Mouse (Mus musculus) layer of hippocampus, adult 8-10 months (tissue): ENCODE data around the gene Nsd2. TPM values are rescaled to one million over a fixed set of nuclear protein-coding genes. Genes with fewer than 3 reads are reported as not detected.
"Not testable (repeated sequence)": the region's sequence is repeated elsewhere in the genome, so short reads cannot be mapped to it uniquely, and the experiment has no call there.

Experiments
- DNase-seq, 2 experiments: peaks; one replicate each; pipeline ENCODE4 v3.0.0; 2022; ENCODE audit warnings: low spot score in 2 of 2
- microRNA-seq, 2 experiments: library from miRNA; unstranded; fragments of <30 nt; microRNA quantifications; one replicate each; pipeline ENCODE4 v1.2.0; 2022
- total RNA-seq, 4 experiments: library from RNA; stranded (reverse); gene quantifications; 2 replicates each; pipeline ENCODE4 v1.2.4; 2022

Gene Nsd2
- total RNA-seq, 4 experiments from 2014 or later: 106 to 126 (median 115) TPM

DNA sequence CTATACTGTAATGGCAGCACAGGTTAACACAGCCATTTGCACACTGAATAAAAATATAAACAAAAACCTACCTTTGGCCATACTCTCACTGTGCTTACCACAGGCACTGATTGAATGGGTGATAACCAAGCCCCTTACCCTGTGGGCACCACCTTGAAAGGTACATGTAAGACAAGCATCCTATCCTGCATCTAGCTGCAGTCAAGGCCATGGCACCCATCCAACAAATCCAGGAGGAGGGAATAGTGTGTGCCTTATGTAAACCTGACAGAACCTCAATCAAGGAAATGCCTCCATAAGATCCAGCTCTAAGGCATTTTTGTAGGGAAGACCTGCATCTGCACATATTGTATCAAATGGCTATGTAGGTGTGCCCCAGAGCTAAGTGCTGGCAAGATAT is 105.6 kb downstream of the Nsd2 start:
- DNase-seq: peak in 1 of 2 experiments; percentile 1

DNA sequence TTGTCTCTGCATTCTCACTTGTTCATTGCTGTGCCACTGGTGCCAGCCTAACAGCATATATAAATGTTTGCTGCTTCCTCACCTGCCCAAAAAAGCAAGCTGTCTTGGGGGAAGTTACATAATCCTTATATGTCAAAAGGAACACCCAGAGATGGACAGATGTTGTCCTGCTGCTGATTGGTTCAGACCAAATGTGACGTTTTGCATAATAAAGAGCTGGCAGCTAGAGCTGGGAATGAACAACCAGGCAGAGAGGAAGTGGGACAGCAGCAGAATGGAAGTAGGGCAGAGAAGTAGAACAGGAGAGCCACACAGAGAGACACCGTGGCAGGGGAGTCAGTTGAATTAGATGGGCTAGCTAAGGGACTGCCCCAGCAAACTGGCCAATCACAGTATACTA is 111.9 kb downstream of the Nsd2 start:
- DNase-seq: peak in 1 of 2 experiments; percentile 2

- no peak for DNase-seq
Measured at GRCm38 (mm10) chr5:33934081-33934480, 113.6 kb downstream of the Nsd2 start.

GRCm38 (mm10) chr5:33934877-33935276 is 114.4 kb downstream of the Nsd2 start:
- DNase-seq: peak in 1 of 2 experiments; percentile 1

GRCm38 (mm10) chr5:33935700-33936111 is 115.2 kb downstream of the Nsd2 start:
- DNase-seq: no peak

DNA sequence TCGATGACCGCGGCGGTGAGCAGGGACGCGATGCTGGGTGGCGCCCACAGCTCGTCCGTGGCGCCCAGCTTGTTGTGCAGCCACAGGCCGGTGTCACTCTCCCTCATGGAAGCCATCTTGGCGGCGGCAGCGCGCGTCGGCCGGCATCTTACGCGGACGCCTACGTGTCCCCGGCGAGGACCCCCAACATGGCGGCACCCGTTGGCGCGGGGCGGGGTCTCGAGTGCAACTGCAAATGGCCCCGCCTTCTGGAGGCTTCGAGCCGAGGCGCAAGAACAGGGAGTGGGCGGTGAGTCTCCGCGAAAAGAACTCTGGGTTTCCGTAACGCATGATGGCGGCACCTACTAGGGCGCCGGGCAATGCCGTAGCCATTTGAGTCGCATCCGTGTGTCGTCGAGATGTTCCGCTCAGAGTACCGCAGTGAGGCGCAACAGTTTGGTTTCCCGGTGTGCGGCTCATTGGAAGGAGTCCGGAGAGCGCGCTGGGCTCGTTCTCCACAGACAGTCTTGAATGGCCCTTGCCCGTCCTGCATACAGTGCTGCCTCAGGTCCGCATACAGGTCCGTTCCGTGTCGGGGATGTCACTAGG is 115.7 kb downstream of the Nsd2 start, which contains the start of gene Nelfa:
Nelfa (minus strand) TSS at position 294 of the 588 bp plus-strand sequence.
- DNase-seq: peak; percentile 99

GRCm38 (mm10) chr5:33937230-33937629 is 116.7 kb downstream of the Nsd2 start:
- DNase-seq: peak in 1 of 2 experiments; percentile 3

- DNase-seq: no peak
Measured at GRCm38 (mm10) chr5:33938448-33938847, 117.9 kb downstream of the Nsd2 start.

- DNase-seq: not testable (repeated sequence)
Measured at GRCm38 (mm10) chr5:33947035-33947434, 126.5 kb downstream of the Nsd2 start.

Small RNA genes lying within 50 kb of the gene (microRNA-seq; reads per million reads assigned to microRNA genes)
- gene Mir7024: 0.32 to 0.76 reads per million in 2 experiments

Other genes starting within 250 kb of the Nsd2 start
- 10 to 100 TPM; 23.1 to 28.3 (median 24.0) TPM for gene Fam53a, start 191.1 kb upstream of the Nsd2 start, total RNA-seq
- 1 to 10 TPM in 2 of 4 experiments, under 1 TPM in 2; 0.61 to 1.1 (median 0.89) TPM for gene Gm9903, start 190.8 kb upstream of the Nsd2 start, total RNA-seq
- 10 to 100 TPM; 18.1 to 28.3 (median 23.1) TPM for gene Slbp, start 168.2 kb upstream of the Nsd2 start, total RNA-seq
- 1 to 10 TPM; 4.1 to 7.2 (median 4.4) TPM for gene Tacc3, start 162.6 kb upstream of the Nsd2 start, total RNA-seq
- gene Tmem129, start 162.3 kb upstream of the Nsd2 start, total RNA-seq: 10 to 100 TPM; 22.4 to 25.7 (median 25.2) TPM
- gene Fgfr3, start 99.1 kb upstream of the Nsd2 start, total RNA-seq: 100 to 1,000 TPM; 116 to 143 (median 125) TPM
- gene Letm1, start 37.9 kb upstream of the Nsd2 start, total RNA-seq: 100 to 1,000 TPM in 1 of 4 experiments, 10 to 100 TPM in 3; 86.6 to 101 (median 92.9) TPM
- 10 to 100 TPM; 19.3 to 22.6 (median 20.8) TPM for gene Nelfa, start 115.7 kb downstream of the Nsd2 start, total RNA-seq
- gene Gm1673, start 162.7 kb downstream of the Nsd2 start, total RNA-seq: 10 to 100 TPM; 46.7 to 64.8 (median 54.9) TPM
- gene Nat8l, start 175.3 kb downstream of the Nsd2 start, total RNA-seq: 100 to 1,000 TPM; 140 to 156 (median 148) TPM